Mouse (Mus musculus): ENCODE results near the gene Rnf214.

GRCm38 (mm10) chr9:45946872-45947183 is 40.1 kb upstream of the Rnf214 start:
- TF ChIP-seq POLR2A (IDR thresholded peaks at IDR 0.05; ENCODE audit: insufficient read depth, low read depth, low read length) = no peak
- no peak for TF ChIP-seq CTCF (IDR thresholded peaks at IDR 0.05)
